Mouse (Mus musculus): ENCODE data around the gene Resf1.

GRCm38 (mm10) chr6:149307801-149308200 is 1.4 kb upstream of the Resf1 start:
- TF ChIP-seq CTCF (IDR thresholded peaks at IDR 0.05; ENCODE audit: low read depth) (no peak), EP300 (optimal IDR thresholded peaks at IDR 0.05) (no peak)
